ENCODE assay signal across 9 mouse cellular contexts in the genomic region with DNA sequence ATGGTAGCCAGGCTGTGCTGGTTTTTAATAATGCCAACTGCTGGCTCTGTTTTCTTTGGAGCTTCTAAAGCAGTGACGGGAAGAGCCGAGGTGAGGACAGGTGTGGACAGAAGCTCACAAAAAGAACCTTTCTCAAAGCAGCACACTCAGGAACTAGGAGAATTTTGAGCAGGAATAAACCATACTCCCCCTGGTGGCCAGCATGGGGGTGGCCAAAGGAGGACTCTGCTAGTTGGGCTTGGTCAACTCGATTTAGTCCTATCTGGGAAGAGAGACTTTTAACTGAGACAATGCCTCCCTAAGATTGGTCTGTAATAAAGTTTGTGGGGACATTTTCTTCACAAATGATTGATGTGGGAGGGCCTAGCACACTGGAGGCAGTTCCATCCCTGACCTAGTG. TPM values are rescaled to one million over a fixed set of nuclear protein-coding genes. Genes with fewer than 3 reads are reported as not detected.
DNase-seq lines count a peak whose midpoint lies in the region; ATAC-seq and TF ChIP-seq lines count a peak whose summit lies in the region.
"Had no signal": no experiment of that assay in that cellular context is flagged by ENCODE, and none has a peak within 500 bp of the region (broad histone marks: within the 10 kb centered on the region; RNA-seq: fewer than 3 reads in every experiment).

No protein-coding gene starts in this region.

- TF ChIP-seq EP300 in liver, embryonic 14.5 days (IDR thresholded peaks at IDR 0.05; ENCODE audit: low read depth): no peak

- no peaks in the 10 kb centered on the region for H3K36me3 ChIP-seq in midbrain, embryonic 13.5 days
- H3K36me3 ChIP-seq in midbrain, embryonic 15.5 days (replicated peaks): 0 out of 2 replicates have a peak, but pooled peaks cover 3% of the 10 kb centered on the region
- peaks cover 4% of the 10 kb centered on the region for H3K36me3 ChIP-seq in embryonic facial prominence, embryonic 10.5 days (replicated peaks)
- no peaks in the 10 kb centered on the region for H3K36me3 ChIP-seq in liver, embryonic 14.5 days (replicated peaks; ENCODE audit: control insufficient read depth, insufficient read depth, low read depth)
- H3K36me3 ChIP-seq: stomach, embryonic 15.5 days had no signal

- TF ChIP-seq CTCF in liver, embryonic 14.5 days (IDR thresholded peaks at IDR 0.05; ENCODE audit: low read depth): peak; percentile 86

- H3K27ac ChIP-seq in midbrain, embryonic 13.5 days: no peak overlapping the region
- no peak overlapping the region for H3K27ac ChIP-seq in midbrain, embryonic 15.5 days
- no peak overlapping the region for H3K27ac ChIP-seq in embryonic facial prominence, embryonic 10.5 days (replicated peaks)
- H3K27ac ChIP-seq in liver, embryonic 14.5 days: no peak overlapping the region

- H3K4me1 ChIP-seq in midbrain, embryonic 13.5 days (replicated peaks): peaks cover 24% of the 10 kb centered on the region
- peaks cover 26% of the 10 kb centered on the region for H3K4me1 ChIP-seq in midbrain, embryonic 15.5 days
- H3K4me1 ChIP-seq in embryonic facial prominence, embryonic 10.5 days: peaks cover 23% of the 10 kb centered on the region
- peaks cover 13 to 37% of the 10 kb centered on the region in 2 experiments for H3K4me1 ChIP-seq in liver, embryonic 14.5 days (replicated peaks; ENCODE audit: control insufficient read depth in 2 of 2, insufficient read depth in 2 of 2, low read length in 1 of 2)

- no peaks in the 10 kb centered on the region for H3K9me3 ChIP-seq in midbrain, embryonic 13.5 days
- H3K9me3 ChIP-seq in midbrain, embryonic 15.5 days: no peaks in the 10 kb centered on the region
- no peaks in the 10 kb centered on the region for H3K9me3 ChIP-seq in embryonic facial prominence, embryonic 10.5 days
- no peaks in the 10 kb centered on the region for H3K9me3 ChIP-seq in liver, embryonic 14.5 days (ENCODE audit: control insufficient read depth, low read length)
- H3K9me3 ChIP-seq: stomach, embryonic 15.5 days had no signal

- WGBS in midbrain, embryonic 13.5 days: 58% methylated on average over 3 of the region's 3 CpGs
- WGBS in midbrain, embryonic 15.5 days: 56% methylated on average over 3 of the region's 3 CpGs
- WGBS in embryonic facial prominence, embryonic 10.5 days: 51% methylated on average over 3 of the region's 3 CpGs
- 26% methylated on average over 3 of the region's 3 CpGs for WGBS in liver, embryonic 14.5 days (ENCODE audit: insufficient replicate concordance)

- no peak for ATAC-seq in midbrain, embryonic 13.5 days
- no peak for ATAC-seq in midbrain, embryonic 15.5 days (replicated peaks)
- no peak for ATAC-seq in liver, embryonic 14.5 days (ENCODE audit: insufficient read depth)

- H3K4me3 ChIP-seq in midbrain, embryonic 13.5 days (replicated peaks): no peak overlapping the region
- no peak overlapping the region for H3K4me3 ChIP-seq in midbrain, embryonic 15.5 days
- no peak overlapping the region for H3K4me3 ChIP-seq in embryonic facial prominence, embryonic 10.5 days
- H3K4me3 ChIP-seq in liver, embryonic 14.5 days (ENCODE audit: insufficient read depth in 1 of 2, low read depth in 2 of 2, low read length in 2 of 2): no peak overlapping the region

- H3K27me3 ChIP-seq in midbrain, embryonic 13.5 days: no peaks in the 10 kb centered on the region
- H3K27me3 ChIP-seq in midbrain, embryonic 15.5 days (replicated peaks): no peaks in the 10 kb centered on the region
- no peaks in the 10 kb centered on the region for H3K27me3 ChIP-seq in embryonic facial prominence, embryonic 10.5 days (replicated peaks; ENCODE audit: low read depth, poor library complexity, severe bottlenecking)
- no peaks in the 10 kb centered on the region for H3K27me3 ChIP-seq in liver, embryonic 14.5 days (ENCODE audit: control insufficient read depth, insufficient read depth, low read length)
- H3K27me3 ChIP-seq: stomach, embryonic 15.5 days had no signal

- H3K9ac ChIP-seq in midbrain, embryonic 13.5 days (replicated peaks): no peak overlapping the region
- H3K9ac ChIP-seq in midbrain, embryonic 15.5 days: no peak overlapping the region
- no peak overlapping the region for H3K9ac ChIP-seq in liver, embryonic 14.5 days (replicated peaks)
- H3K9ac ChIP-seq: stomach, embryonic 15.5 days had no signal

- peak; percentile 57 for DNase-seq in adrenal gland, adult 8-10 months
- peak; percentile 62 for DNase-seq in embryonic facial prominence, embryonic 10.5 days (ENCODE audit: low spot score)
- DNase-seq in induced T-regulatory cell, adult 2 months (ENCODE audit: low read depth): peak; percentile 81
- peak in 1 of 3 experiments; percentile 49 for DNase-seq in liver, embryonic 14.5 days (ENCODE audit: low read depth in 3 of 3, low spot score in 3 of 3)
- peak; percentile 73 to 75 for DNase-seq in right cerebral cortex, adult 2 months (ENCODE audit: low spot score in 2 of 2)
- peak; percentile 56 for DNase-seq in yolk sac, embryonic 10.5 days (ENCODE audit: low spot score)

- H3K4me2 ChIP-seq in midbrain, embryonic 13.5 days (replicated peaks): 0 out of 2 replicates have a peak overlapping the region, but pooled peaks have one; percentile 64
- H3K4me2 ChIP-seq in midbrain, embryonic 15.5 days: no peak overlapping the region; the same call in 1 of the 2 replicates
- H3K4me2 ChIP-seq in liver, embryonic 14.5 days (ENCODE audit: low read depth): no peak overlapping the region

RNA-seq across cellular contexts. Expression of a gene that starts 1.6 kb away (rescaled TPM):
- polyA plus RNA-seq in midbrain, embryonic 13.5 days (2015; fragmentation: Nextera tagmentation; extraction: Ambion mirVana): 43.5 and 49.1 TPM in 2 replicates
- 63.3 and 68.7 TPM in 2 replicates for polyA plus RNA-seq in midbrain, embryonic 15.5 days (2015; fragmentation: Nextera tagmentation; extraction: Ambion mirVana)
- total RNA-seq in adrenal gland, adult 8-10 months (2022): 10 to 100 TPM; 71.4 to 99.2 (median 87.3) TPM
- polyA plus RNA-seq in embryonic facial prominence, embryonic 10.5 days (2016; fragmentation: Nextera tagmentation; extraction: Ambion mirVana): 26.0 and 28.4 TPM in 2 replicates
- polyA plus RNA-seq in liver, embryonic 14.5 days (2012; rRNA removed): 8.1 and 11.9 TPM in 2 replicates
- polyA plus RNA-seq in liver, embryonic 14.5 days (2014; fragmentation: Nextera tagmentation; extraction: Ambion mirVana): 18.5 and 20.2 TPM in 2 replicates

RNA-seq across cellular contexts. Expression of a gene that starts 51.0 kb away (rescaled TPM):
- polyA plus RNA-seq in midbrain, embryonic 13.5 days (2015; fragmentation: Nextera tagmentation; extraction: Ambion mirVana): 3.9 and 4.6 TPM in 2 replicates
- 6.1 and 6.7 TPM in 2 replicates for polyA plus RNA-seq in midbrain, embryonic 15.5 days (2015; fragmentation: Nextera tagmentation; extraction: Ambion mirVana)
- total RNA-seq in adrenal gland, adult 8-10 months (2022): 1 to 10 TPM; 3.5 to 4.9 (median 4.4) TPM
- 40.5 and 44.0 TPM in 2 replicates for polyA plus RNA-seq in embryonic facial prominence, embryonic 10.5 days (2016; fragmentation: Nextera tagmentation; extraction: Ambion mirVana)
- polyA plus RNA-seq in liver, embryonic 14.5 days (2012; rRNA removed): 0.39 TPM in 2 replicates
- 0.39 and 0.90 TPM in 2 replicates for polyA plus RNA-seq in liver, embryonic 14.5 days (2014; fragmentation: Nextera tagmentation; extraction: Ambion mirVana)

RNA-seq across cellular contexts. Expression of a gene that starts 56.7 kb away (rescaled TPM):
- 8.2 and 9.5 TPM in 2 replicates for polyA plus RNA-seq in midbrain, embryonic 13.5 days (2015; fragmentation: Nextera tagmentation; extraction: Ambion mirVana)
- 28.0 and 29.8 TPM in 2 replicates for polyA plus RNA-seq in midbrain, embryonic 15.5 days (2015; fragmentation: Nextera tagmentation; extraction: Ambion mirVana)
- total RNA-seq in adrenal gland, adult 8-10 months (2022): 1 to 10 TPM in 1 of 4 experiments, under 1 TPM in 3; 0.67 to 1.1 (median 0.82) TPM
- 0.19 and 0.87 TPM in 2 replicates for polyA plus RNA-seq in embryonic facial prominence, embryonic 10.5 days (2016; fragmentation: Nextera tagmentation; extraction: Ambion mirVana)
- 0.04 TPM in 1 of 2 replicates, not detected in the other for polyA plus RNA-seq in liver, embryonic 14.5 days (2012; rRNA removed)
- polyA plus RNA-seq in liver, embryonic 14.5 days (2014; fragmentation: Nextera tagmentation; extraction: Ambion mirVana): not detected in 2 replicates
